Mouse (Mus musculus): ENCODE data around the gene Vps37b.
A peak's percentile ranks its signal among the peaks of the same experiment; 100 is the strongest.

The Vps37b gene

DNA sequence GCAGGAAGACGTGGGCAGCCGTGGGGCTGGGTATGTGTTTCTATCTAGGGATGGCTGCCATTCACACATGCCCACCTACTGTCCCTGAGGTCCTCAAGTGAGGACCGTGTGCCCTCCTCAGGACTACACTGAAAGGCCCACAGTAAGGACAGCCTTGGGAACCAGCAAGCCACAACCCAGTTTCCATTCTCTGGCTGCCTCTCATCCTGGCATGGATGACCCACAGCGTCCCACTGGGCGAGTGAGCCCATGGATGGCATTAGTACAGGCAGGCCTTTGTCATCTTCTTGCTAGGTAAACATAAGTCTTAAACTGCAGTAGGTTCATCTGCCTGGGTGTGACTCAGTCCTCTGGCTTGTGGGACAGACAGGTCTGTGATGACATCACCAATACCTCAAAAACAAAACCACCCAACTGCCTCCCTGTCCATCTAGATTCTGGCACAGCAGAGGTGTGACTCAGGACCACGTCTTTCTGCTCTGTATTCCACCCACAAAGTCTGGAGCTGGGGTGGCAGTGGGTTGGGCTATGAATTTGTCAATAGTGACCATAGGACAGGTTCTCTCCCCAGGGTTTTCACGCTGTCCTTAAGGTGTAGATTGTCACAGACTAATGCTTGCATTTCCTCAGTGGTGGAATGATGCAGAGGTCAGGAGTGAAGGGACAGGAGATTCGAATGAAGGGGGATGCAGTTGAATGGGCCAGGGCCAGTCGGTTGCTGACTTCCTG is 51.4 kb downstream of the Vps37b start:
- no peak for DNase-seq (ENCODE audit: low spot score in 2 of 2)

DNA sequence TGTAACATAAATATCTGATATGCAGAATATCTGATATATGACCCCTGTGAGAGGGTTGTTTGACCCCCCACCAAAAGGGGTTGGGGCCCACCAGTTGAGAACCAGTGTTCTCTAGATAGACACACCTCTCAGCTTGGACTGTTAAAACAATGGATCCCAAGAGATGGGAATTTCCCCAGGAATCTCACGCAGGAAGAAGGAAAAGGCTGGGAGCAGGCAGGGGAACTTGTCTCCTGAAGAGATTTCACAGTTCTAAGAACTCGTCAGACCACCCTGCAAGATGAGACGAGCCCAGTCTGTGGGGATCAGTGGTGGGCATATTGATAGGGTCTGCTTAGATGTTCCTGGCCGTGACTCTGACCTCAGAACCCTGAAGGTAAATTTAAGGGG is 52.1 kb downstream of the Vps37b start:
- no peak for DNase-seq (ENCODE audit: low spot score in 2 of 2)

DNA sequence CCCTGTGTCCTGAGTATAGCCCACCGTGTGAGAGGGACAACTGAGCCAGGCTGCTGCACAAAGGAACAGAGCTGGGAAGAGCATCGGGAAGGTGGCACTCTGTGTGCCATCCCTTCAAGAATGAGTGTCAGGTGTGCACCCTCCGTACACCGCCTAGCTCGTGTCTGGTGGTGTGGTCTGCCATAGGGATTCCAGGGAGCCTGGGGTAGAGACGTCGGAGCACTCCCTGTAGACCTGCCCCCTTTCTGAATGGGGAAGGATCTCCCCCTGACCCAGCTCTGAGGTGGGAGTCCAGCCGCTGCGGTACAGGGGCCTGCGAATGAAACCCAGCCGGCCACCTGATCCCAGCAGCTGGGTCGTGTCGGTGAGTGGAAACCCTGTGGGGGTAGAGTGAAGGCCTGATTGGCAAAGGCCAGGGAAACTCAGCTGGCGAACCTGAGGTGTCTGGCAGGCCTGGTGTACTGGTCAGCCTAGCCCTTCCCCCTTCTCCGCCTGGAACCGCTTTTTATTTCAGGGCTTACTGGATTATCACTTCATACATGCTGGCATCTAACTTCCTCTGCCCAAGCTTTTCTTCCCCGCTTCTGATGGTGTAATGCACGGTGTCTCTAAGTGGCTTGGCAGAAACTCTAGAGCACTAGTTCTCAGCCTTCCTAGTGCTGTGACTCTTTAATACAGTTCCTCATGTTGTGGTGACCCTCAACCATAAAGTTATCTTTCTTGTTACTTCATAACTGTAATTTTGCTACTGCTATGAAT is 52.7 kb downstream of the Vps37b start:
- DNase-seq (ENCODE audit: low spot score in 2 of 2): no peak

DNA sequence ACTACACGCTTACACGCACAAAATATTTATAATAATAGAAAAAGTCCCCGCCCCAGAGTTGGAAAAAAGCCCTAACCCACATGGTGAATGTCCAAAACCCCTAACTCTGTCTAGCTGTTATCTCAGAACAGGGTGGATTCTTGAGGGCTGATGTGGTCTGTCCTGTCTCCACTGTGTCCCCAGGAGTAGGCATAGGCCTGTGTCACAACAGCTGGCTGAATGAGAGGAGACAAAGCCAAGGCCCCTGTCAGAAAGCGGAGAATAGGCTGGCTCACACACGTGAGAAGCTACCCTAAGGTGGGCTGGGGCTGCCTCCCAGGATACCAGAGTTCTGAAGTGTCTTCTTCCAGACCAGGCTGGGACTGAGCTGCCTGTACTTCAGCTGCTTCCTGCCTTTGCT is 53.9 kb downstream of the Vps37b start:
- no peak for DNase-seq (ENCODE audit: low spot score in 2 of 2)

DNA sequence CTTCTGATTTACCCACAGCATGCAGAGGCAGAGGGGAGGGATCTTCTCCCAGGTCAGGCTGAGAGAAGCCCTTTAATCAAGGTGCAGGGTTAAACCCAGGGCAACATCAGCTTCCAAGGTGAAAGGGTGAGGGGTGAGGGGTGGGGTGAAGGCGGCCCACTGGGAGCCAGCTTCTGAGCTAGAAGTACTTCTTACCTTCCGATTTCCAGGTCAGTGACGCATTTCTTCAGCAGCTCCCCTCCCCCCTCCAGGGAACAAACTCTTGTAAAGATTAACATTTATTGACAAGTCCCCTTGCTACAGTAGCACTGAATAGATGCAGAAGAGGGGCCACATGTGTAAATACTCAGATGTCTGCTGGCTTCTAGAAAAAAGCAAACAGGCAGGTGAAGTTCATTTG is 54.8 kb downstream of the Vps37b start:
- no peak for DNase-seq (ENCODE audit: low spot score in 2 of 2)

DNA sequence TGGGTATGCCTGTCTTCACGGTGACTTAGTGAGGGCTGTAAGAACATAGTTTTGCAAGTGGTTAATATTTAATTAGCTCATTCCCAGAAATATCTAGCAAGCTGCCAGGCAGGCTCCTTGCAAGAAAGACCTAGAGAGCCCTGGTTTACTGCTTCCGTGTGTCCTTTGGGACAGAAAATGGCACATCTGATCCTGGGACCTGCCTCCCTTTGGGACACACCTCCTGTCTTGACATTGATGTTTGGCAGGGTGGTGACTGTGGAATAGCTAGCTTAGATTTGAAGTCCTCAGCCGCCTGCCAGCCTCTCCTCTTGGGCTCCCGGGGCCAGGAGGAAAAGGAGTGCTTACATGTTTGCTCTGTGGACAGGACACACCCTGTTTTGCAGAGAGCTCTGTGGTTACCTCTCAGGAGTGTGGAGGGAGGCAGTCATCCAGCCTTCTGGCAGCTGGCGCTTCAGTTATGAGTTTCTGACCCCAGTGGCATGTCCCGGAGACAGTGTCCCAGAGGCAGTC is 56.3 kb downstream of the Vps37b start:
- no peak for DNase-seq (ENCODE audit: low spot score in 2 of 2)

DNA sequence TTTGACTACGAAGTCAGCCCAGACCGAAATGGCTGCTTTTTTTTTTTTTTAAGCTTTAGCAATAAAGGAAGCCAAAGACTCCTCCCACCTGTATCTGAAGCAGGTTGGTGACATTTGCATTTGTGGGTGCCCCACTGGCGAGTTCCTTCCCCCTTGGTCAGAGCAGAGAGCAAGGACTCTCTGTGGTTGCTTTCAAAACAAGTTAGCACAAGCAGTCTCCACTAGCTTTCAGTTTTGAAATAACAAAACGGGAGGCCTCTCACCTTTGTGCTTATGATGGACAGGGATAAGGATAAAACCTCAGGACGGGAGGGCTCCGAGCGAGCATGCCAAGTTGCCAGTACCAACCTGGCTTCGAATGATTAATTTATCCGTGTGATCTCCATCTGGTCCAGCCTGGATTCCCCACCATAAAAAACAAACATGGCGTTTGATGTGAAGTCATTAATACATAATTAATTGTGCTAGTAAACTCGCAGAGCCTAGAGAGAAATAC is 57.4 kb downstream of the Vps37b start:
- DNase-seq (ENCODE audit: low spot score in 2 of 2): no peak

DNA sequence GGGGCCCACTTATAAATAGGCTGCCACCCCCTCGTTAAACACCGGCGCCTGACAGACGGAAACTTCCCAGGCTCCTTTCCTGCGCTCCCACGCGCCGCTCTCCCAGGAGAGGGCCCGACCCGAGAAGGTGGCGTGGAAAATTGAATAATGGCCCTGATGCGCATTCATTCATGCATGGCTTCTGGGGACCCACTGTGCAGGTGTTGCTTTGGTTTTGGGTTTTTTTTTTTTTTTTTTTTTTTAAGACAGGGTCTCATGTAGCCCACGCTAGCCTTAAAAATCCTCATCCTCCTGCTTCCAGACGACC is 57.9 kb downstream of the Vps37b start:
- no peak for DNase-seq (ENCODE audit: low spot score in 2 of 2)

DNA sequence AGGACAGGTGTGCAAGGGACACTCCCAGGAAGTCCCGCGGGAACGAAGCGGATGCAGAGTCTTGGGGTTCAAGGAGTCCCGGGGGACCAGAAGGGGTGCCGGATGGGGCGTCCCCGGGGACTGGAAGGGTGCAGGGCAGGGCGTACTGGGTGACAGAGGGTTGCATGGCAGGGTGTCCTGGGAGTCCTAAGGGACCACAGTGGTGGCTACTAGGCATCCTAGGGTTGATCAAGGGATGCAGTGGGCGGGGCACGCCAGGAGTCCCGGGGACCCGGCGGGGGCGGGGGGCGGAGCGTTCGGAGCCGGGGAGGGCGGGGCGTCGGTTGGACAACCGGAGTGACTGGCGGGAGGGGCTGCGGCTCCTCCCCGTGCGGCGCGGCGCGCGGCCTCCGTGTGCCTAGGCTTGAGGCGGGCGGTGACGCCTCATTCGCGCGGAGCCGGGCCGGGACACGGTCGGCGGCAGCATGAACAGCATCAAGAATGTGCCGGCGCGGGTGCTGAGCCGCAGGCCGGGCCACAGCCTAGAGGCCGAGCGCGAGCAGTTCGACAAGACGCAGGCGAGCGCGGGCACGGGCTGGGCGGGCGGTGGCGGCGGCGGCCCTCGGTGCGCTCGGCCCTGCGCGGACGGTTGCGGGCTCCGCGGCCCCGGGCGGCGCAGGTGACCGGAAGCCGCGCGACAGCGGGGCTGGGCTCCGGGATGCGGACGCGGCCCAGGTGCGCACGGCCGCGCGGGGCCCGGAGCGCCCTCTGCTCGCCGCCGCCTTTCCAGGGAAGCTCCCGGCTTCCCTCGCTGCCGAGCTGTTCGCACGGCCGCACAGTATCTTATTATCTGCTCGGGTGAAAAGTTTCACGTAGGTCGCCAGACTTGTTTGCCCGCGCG is 58.5 kb downstream of the Vps37b start, which contains the start of gene Hip1r:
Hip1r (plus strand) TSS at position 330 of the 880 bp plus-strand sequence.
- DNase-seq (ENCODE audit: low spot score in 2 of 2): peak; percentile 81 to 84

DNA sequence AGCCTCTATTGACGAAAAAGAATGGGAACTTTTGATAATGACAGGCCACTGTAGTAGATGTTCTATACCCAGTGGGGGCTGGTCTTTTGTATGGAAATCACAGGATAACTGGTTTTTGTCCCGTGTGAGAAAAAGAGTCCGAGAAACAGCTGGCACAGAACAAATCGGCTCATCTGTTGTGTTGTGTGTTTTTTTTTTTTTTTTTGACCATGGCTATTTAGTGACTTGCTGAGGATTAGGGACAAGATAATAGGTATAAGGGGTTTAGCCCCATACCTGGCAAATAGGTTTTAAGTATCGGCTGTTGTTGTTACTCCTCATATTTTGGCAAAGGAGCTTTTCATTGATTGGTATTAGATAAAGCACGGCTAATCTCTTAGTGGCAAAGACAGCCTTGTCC is 59.6 kb downstream of the Vps37b start:
- DNase-seq (ENCODE audit: low spot score in 2 of 2): no peak

DNA sequence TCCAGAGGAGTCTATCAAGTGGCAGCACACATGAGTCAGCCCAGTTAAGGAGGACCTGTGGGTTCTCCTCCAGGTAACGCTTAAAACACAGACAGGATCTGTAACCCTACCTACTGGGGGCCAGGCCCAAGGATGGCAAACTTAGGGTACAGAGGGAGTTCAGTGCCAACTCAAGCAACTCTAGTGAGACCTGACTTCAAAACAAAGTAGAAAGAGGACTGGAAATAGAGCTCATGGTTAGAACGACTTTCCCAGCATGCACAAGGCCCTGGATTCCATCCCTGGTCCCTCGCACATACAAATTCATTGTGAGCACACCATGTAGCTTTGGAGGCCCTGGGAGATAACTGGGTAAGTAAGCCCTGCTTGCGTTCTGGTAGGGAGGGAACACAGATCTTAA is 61.5 kb downstream of the Vps37b start:
- DNase-seq (ENCODE audit: low spot score in 2 of 2): no peak

DNA sequence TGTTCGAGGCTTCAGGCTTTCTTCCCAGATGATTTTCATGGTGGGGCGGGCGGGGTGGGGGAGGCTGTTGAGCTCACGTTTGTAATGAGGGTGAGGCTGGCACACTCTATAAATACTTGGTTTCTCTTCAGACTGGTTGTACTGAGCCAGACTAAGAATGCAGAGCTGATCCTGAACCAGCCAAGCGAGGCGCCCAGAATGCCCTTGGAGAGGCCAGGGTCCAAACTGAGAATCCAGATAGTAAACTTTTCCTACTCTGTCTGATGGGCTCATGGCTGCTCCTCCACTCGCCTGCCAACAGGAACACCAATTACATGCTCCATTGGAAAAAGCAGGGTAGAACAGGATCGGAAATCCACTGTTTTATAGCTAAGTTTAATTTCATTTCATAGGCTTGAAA is 62.9 kb downstream of the Vps37b start:
- no peak for DNase-seq (ENCODE audit: low spot score in 2 of 2)

DNA sequence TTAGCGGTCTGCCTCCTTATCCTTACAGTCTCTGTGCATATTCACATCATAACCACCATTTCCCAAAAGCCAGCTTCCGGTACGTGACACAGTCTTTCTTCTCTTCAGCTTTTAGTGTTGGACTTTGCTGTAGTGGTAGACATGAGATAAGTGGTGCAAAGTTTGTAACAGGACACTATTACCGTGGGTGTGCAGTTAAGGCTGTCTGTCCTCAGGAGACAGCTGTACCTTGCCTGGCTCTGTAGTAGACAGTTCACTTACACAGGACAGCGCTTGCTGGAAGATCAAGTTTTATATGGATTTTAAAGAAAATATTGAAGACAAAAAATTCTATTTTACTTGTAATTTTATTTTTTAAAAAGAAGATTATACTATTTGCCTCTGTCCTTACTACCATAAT is 63.6 kb downstream of the Vps37b start:
- no peak for DNase-seq (ENCODE audit: low spot score in 2 of 2)

DNA sequence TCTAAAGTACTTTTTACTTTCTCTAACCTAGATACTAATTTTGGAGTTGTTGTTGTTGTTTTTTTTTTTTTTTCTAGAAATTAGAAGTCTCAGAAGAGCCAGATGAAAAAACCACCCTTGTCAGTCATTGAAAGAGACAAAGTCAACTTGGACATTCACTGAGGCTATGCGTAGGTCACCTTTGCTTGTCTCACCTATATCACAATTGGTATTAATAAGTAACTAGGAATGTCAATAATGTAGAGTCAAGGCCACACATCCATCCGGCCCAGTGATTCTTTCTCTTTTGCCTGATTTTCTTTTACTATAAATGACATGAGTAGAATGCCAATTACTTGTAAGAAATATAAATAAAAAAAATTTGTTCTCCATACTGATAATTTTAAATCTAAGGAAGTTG is 65.3 kb downstream of the Vps37b start:
- no peak for DNase-seq (ENCODE audit: low spot score in 2 of 2)

DNA sequence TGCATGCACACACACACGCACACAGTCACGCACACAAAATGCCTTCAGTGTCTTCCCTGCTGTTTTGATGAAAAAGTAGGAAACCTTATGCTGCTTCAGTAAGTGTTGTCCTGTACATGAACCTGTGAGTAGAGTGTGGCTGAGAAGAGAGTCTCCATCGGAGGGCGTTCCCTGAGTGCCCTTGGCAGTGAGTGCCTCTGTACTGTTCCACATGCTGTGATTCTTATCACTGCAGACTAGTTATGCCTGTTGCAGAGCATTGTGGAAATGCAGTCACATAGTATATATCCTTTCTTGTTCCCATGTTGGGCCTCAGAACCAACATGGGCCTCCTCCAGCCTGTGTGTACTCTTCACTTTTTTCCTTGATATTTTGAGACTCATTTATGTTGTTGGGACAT is 67.9 kb downstream of the Vps37b start:
- DNase-seq (ENCODE audit: low spot score in 2 of 2): no peak

DNA sequence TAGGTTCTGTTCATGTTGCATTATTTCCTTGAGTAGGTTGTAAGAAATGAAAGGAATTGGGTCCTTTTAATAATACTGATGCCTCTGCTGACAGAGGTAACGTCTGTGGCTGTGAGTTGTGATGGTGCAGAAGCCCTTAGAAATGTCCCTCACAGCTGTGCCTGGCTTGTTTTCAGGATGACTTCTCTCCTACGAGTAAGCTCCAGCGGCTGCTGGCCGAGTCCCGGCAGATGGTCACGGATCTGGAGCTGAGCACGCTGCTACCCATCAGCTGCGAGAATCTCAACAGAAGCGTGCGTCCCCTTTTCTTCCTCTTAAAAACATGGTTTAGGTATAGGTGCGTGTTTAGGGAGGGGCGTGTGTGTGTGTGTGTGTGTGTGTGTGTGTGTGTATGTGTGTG is 71.0 kb downstream of the Vps37b start:
- no peak for DNase-seq (ENCODE audit: low spot score in 2 of 2)

DNA sequence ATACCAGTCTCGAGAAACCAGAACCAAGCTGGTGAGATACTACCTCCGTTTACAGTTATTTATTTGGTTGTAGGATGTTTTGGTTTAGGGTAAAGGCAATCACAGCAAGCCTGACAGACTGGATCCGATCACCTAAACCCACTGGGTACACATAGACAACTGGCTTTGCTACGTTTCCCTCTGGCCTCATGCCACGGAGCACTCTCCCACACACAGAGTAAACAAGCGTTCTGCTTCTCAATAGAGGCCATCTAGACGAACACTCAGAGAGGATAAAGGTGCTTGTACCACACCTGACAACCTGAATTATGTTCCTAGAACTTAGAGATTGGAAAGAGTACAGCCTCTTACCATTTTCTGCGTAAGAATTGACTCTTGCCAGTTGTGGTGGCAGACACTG is 71.9 kb downstream of the Vps37b start:
- DNase-seq (ENCODE audit: low spot score in 2 of 2): no peak

DNA sequence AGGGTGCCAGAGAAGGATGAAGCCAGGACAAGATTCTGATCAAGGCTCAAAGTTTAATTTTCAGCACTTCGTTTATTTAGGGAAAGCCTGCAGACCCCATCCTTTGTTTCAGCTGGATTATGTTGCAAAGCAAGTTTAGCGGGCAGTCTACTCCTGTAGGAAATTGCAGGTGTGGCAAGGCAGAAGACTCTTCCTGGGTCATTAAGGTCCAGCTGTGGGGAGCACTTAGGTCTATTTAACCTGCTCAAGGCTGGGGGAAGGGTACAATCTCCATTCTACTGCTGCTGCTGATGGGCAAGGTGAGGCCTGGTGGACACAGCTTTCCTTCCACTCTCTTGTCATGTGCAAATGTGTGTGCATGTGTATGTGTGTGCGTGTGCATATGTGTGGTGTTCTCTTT is 73.1 kb downstream of the Vps37b start:
- no peak for DNase-seq (ENCODE audit: low spot score in 2 of 2)

DNA sequence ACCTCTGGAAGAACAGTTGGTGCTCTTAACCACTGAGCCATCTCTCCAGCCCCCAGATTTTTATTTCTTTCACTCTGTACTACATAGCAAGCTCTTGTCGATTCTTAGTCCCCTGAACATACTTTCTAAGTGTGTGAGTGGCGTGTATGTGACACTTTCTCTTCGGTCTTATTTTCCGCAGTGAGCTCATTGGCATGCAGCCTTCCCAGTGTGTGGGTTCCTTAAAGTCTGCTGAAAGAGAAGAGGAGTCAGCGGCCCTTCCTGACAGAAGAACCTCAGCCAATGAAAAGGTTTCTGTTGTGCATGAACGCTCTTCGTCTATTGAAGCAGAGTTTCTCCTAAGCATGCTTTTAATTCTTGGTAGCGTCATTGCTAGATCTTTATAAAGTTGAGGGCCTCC is 74.9 kb downstream of the Vps37b start:
- no peak for DNase-seq (ENCODE audit: low spot score in 2 of 2)
